8 mouse cellular contexts compared by ENCODE assay signal in genomic region chr1:176814036-176814420, GRCm38 (mm10). TPM values are rescaled to one million over a fixed set of nuclear protein-coding genes. Genes with fewer than 3 reads are reported as not detected.
DNase-seq lines count a peak whose midpoint lies in the region; ATAC-seq lines count a peak whose summit lies in the region.

Cep170 (minus strand) TSS chr1:176814067.

- 0% methylated on average over 28 of the region's 28 CpGs for WGBS in heart, embryonic 12.5 days
- WGBS in kidney, embryonic 16.5 days, result 0% methylated on average over 28 of the region's 28 CpGs

- H3K4me1 ChIP-seq in erythroblast, embryonic 14.5 days (ENCODE audit: control insufficient read depth), result peaks cover 38% of the 10 kb centered on the region
- peaks cover 22% of the 10 kb centered on the region for H3K4me1 ChIP-seq in heart, embryonic 12.5 days (replicated peaks)
- H3K4me1 ChIP-seq in kidney, embryonic 16.5 days (ENCODE audit: insufficient read depth, low read length), result peaks cover 11% of the 10 kb centered on the region

- H3K36me3 ChIP-seq in erythroblast, embryonic 14.5 days (ENCODE audit: control insufficient read depth), result 0 out of 2 replicates have a peak, but pooled peaks cover 3% of the 10 kb centered on the region
- H3K36me3 ChIP-seq in heart, embryonic 12.5 days, result no peaks in the 10 kb centered on the region
- no peaks in the 10 kb centered on the region for H3K36me3 ChIP-seq in kidney, embryonic 16.5 days (ENCODE audit: insufficient read depth, low read length)

- no peaks in the 10 kb centered on the region for H3K27me3 ChIP-seq in erythroblast, embryonic 14.5 days (ENCODE audit: control insufficient read depth)
- no peaks in the 10 kb centered on the region for H3K27me3 ChIP-seq in heart, embryonic 12.5 days (replicated peaks)
- no peaks in the 10 kb centered on the region for H3K27me3 ChIP-seq in kidney, embryonic 16.5 days (ENCODE audit: insufficient read depth, low read length)

- no peaks in the 10 kb centered on the region for H3K9me3 ChIP-seq in erythroblast, embryonic 14.5 days (ENCODE audit: control insufficient read depth, low read length)
- H3K9me3 ChIP-seq in heart, embryonic 12.5 days (replicated peaks), result no peaks in the 10 kb centered on the region
- H3K9me3 ChIP-seq in kidney, embryonic 16.5 days (ENCODE audit: low read length), result no peaks in the 10 kb centered on the region

- peak within 1 kb of the TSS; percentile 74 for H3K4me2 ChIP-seq in heart, embryonic 12.5 days
- peak within 1 kb of the TSS; percentile 58 for H3K4me2 ChIP-seq in kidney, embryonic 16.5 days (replicated peaks; ENCODE audit: low read depth, low read length)

- peak within 1 kb of the TSS; percentile 100 for H3K27ac ChIP-seq in heart, embryonic 12.5 days (ENCODE audit: poor library complexity, severe bottlenecking)
- peak within 1 kb of the TSS; percentile 93 for H3K27ac ChIP-seq in kidney, embryonic 16.5 days (ENCODE audit: low read length)

- peak; percentile 92 for DNase-seq in CD4-positive, CD25-positive, alpha-beta regulatory T cell, adult 2 months (ENCODE audit: low read depth, low spot score)
- peak; percentile 99 for DNase-seq in brain, embryonic 18.5 days (ENCODE audit: low read depth, low spot score)
- DNase-seq in liver, result peak; percentile 92
- peak; percentile 87 to 88 for DNase-seq in spleen, postnatal 36 days (ENCODE audit: low spot score in 2 of 2)

- H3K9ac ChIP-seq in heart, embryonic 12.5 days, result peak within 1 kb of the TSS; percentile 98
- peak within 1 kb of the TSS; percentile 92 for H3K9ac ChIP-seq in kidney, embryonic 16.5 days (replicated peaks; ENCODE audit: low read length)

- ATAC-seq in heart, embryonic 12.5 days (ENCODE audit: insufficient number of reproducible peaks, low FRiP score), result peak; percentile 89
- ATAC-seq in kidney, embryonic 16.5 days (ENCODE audit: low FRiP score, low TSS enrichment), result peak; percentile 96
- peak; percentile 49 for ATAC-seq in monocyte, adult 5-6 weeks (replicated peaks; ENCODE audit: insufficient number of reproducible peaks, low FRiP score, low TSS enrichment, poor library complexity, severe bottlenecking)

- H3K4me3 ChIP-seq in erythroblast, embryonic 14.5 days (replicated peaks), result peak within 1 kb of the TSS; percentile 73
- peak within 1 kb of the TSS; percentile 98 for H3K4me3 ChIP-seq in heart, embryonic 12.5 days
- H3K4me3 ChIP-seq in kidney, embryonic 16.5 days (ENCODE audit: low read length), result peak within 1 kb of the TSS; percentile 90

RNA-seq across cellular contexts. Expression of gene Cep170, which starts in this region (rescaled TPM):
- polyA plus RNA-seq in erythroblast, embryonic 14.5 days (2012), result 0.03 and 0.07 TPM in 2 replicates
- 29.6 and 33.1 TPM in 2 replicates for polyA plus RNA-seq in heart, embryonic 12.5 days (2016; fragmentation: Nextera tagmentation; extraction: Ambion mirVana)
- polyA plus RNA-seq in kidney, embryonic 16.5 days (2015; fragmentation: Nextera tagmentation; extraction: Ambion mirVana), result 14.6 and 17.5 TPM in 2 replicates
- total RNA-seq in monocyte, adult 5-6 weeks (2017), result 80.3 to 121 TPM (median 107 TPM) in 3 replicates

Comparison
In these comparisons a context has a peak if more than half of its experiments do, and no peak if none do; other contexts are left out.
1. Peak in every context shown above with its lines: DNase-seq, ATAC-seq, H3K4me3 ChIP-seq and H3K27ac ChIP-seq.
2. RNA of gene Cep170 (polyA plus RNA-seq): 29.6 to 33.1 TPM in heart, embryonic 12.5 days and 14.6 to 17.5 TPM in kidney, embryonic 16.5 days; 0.03 to 0.07 TPM in erythroblast, embryonic 14.5 days; every median in the first group is over 10 times any median in the second.